Mouse (Mus musculus) G1E (cell line): Measurements from ENCODE around the gene Ablim2.

ENCODE experiments used
- CTCF ChIP-seq: IDR thresholded peaks from 2 replicates; pipeline ENCODE4 v1.5.1; 2012; ENCODE audit warnings: low read depth, low read length, inconsistent platforms, mixed read lengths
- GATA1 ChIP-seq: IDR thresholded peaks from 2 replicates; pipeline ENCODE4 v1.6.1; 2012; ENCODE audit warnings: borderline replicate concordance, low read length, inconsistent platforms, mixed read lengths
- GATA2 ChIP-seq: IDR thresholded peaks from 2 replicates; pipeline ENCODE4 v1.6.1; 2012; ENCODE audit warnings: low read depth, low read length, inconsistent platforms, borderline replicate concordance
- TAL1 ChIP-seq: conservative IDR thresholded peaks from 2 replicates; pipeline ENCODE4 v1.6.1; 2012; ENCODE audit warnings: low read depth, low read length, inconsistent platforms, mixed read lengths

GRCm38 (mm10) chr5:35803416-35803815 is 45.7 kb downstream of the Ablim2 start:
- TF ChIP-seq GATA2 (no peak), CTCF (no peak), GATA1 (no peak), TAL1 (no peak)
